Mouse (Mus musculus): Measurements from ENCODE around the gene Agt.

- TF ChIP-seq POLR2A (IDR thresholded peaks at IDR 0.05; ENCODE audit: borderline replicate concordance, extremely low read depth, low read depth, low read length) = no peak
- TF ChIP-seq CTCF (IDR thresholded peaks at IDR 0.05; ENCODE audit: insufficient read depth, low read length) = no peak
Observed at GRCm38 (mm10) chr8:124614325-124614724, 44.8 kb upstream of the Agt start.
